Mouse (Mus musculus) mature B cell (primary cell): ENCODE data around the gene Gapdhs.
"Not testable (repeated sequence)": the region's sequence is repeated elsewhere in the genome, so short reads cannot be mapped to it uniquely, and the experiment has no call there.

Source experiments
- in situ Hi-C: fragments of 300-500 bp; cut with MboI; formaldehyde crosslinking; loops from 2 replicates; pipeline ENCODE4 v1.14.3; 2019

Gapdhs gene

DNA sequence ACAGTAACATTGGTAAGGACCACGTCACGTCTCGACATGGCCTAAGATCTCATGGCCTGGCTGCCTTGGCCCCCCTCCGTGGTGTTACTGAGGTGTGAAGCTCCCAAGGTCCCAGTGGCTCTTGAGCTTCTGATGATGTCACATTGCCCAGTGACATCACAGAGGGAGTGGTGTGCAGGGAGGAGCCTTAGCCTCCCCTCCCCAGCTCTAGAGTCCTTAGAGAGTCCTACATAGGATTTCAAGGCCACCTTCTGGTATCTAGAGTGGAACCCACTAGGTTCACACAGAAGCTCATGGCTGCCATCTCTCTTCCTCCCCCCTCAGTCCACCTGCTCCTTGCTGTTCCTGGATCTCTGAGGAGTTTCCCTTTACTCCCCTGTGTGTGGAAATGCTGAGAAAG, at the start of gene Gapdhs:
Gene Gapdhs (minus strand): TSS at position 65 of the 400 bp plus-strand sequence.
- in situ Hi-C loops: not testable (repeated sequence)

- in situ Hi-C loops: no loop called here
Observed at GRCm38 (mm10) chr7:30791921-30792320, 48.4 kb upstream of the Gapdhs start.

DNA sequence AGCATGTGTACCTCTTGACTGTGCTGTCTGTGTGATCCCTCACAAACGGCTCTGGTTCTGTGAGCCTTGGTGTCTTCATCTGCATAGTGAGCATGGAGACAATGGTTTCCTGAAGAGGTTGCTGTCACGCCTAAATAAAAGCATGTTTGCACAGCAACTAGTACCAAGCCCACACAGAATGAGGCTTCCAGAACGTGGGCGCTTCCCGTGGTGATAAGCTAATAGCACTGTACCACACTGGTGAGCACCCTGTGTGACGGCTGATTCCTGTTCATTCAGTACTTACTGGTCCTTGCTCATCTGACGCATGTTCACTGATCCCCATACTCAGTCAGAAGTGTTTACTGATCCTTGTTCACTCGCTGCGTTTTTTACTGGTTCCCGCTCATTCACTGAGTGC, 46.7 kb upstream of the Gapdhs start:
- in situ Hi-C loops: no loop called here

- in situ Hi-C loops: no loop called here
Observed at GRCm38 (mm10) chr7:30787377-30788022, 44.0 kb upstream of the Gapdhs start, which contains the start of gene Krtdap. Gene Krtdap (plus strand): TSS chr7:30787896.

DNA sequence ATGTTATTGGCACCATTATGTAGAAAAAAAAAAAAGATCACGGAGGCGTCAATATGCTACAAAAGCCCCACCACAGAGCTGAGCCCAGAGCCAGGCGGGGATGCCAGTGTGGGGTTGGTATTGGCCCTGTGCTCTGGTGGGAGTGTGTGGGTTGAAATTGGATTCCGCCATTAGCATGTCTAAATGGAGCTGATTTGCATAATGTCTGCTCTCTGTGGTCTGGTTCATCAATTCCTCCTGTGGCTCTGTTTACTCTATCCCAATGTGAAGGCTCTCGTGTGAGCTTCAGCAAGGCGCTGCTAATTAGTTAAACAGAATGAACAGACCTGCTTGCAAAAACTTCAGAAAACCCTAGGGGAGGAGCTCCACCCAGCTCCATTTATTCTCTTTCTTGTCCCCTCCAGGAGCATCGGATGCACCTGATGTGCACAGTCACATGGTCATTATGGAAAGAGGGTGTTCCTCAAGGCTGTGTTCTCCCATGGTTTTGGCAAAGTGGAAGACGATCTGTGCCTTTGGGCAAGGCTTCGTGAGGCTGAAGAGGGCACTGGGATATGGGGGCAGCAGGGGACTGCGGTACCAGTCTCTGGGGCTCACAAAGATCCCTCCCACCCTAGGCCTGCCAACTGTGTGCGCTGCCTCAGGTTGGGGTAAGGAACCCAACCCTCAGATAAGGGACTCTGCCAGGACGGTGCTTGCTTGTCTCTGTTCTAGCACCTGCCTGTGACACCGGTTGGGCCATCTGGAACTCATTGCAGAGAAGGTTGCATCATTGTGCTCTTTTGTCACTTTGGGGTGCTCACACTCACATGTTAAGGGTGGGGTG, 42.5 kb upstream of the Gapdhs start:
- in situ Hi-C loops: no loop called here

DNA sequence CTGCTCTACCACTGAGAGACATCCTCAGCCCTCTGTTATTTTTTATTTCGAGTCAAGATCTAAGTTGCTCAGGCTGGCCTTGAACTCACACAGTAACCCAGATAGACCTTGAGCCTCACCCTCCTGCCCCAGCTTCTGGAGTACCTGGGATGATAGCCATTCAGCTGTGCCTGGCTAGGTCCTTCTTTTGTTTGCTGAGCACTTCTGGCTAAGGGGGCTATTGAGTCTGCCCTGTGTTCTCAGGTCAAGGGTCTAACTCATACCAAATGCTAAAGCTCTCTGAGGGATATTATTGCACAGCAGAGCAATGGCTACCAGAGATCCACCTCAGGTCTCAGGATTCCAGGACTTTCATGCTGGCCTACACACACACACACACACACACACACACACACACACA, 41.7 kb upstream of the Gapdhs start:
- in situ Hi-C loops: no loop called here

DNA sequence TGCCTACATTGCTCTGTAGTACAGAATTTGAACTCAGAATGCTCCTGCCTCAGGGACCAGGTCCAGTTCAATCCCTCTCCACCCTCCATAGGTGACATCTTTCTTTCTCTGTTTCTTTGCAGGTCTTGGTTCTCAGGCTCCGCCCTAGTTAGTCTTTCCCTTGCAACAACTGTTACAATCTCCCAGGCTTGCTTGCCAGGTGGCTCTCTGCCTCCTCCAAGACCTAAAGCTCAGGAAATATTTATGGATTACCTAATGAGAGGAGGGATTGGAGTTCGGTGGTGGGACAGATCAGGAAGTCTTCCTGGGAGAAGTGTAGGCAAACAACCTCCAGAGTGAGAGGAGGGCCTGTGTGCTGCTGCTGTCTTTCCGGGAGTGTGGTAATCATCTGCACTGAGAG, 39.2 kb upstream of the Gapdhs start:
- in situ Hi-C loops: no loop called here

GRCm38 (mm10) chr7:30781792-30782191, 38.3 kb upstream of the Gapdhs start:
- in situ Hi-C loops: no loop called here

DNA sequence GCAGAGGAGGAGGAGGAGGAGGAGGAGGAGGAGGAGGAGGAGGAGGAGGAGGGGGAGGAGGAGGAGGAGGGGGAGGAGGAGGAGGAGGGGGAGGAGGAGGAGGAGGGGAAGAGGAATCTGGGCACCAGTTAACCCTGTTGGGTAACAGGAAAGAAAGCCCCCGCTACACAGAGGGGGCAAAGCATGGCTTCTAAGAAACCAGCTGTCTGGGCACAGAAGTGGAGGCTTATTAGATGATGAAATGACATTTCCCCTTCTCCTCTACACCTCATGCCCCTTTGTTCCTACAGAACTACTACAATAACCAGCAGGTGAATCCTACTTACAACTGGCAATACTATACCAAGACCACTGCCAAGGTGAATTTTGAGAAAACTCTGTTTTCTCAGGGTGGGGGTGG, 34.4 kb upstream of the Gapdhs start:
- in situ Hi-C loops: no loop called here

DNA sequence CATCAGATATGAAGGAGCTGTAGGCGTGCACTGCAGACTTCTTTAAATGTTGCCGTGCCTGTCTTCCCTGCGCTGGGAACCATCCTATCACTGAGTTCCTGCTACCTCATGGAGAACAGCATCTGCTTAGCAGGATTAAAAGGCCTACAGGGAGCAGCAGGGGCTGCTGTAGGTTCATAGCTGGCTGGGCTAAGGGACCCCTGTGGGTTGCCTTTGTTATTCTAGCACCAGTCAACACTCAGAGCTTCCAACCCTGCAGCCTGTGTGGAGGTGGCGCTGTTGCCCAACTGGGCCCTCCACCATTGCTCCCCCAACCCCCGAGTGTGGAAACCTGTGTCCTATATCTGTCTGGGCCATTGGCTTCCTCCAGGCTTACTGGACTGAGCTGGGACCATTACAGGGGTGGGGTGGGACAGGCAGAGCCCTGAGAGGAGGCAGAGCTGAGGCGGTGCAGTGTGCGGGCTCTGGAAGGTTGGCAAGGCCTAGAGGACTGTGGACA, 33.6 kb upstream of the Gapdhs start:
- in situ Hi-C loops: no loop called here

DNA sequence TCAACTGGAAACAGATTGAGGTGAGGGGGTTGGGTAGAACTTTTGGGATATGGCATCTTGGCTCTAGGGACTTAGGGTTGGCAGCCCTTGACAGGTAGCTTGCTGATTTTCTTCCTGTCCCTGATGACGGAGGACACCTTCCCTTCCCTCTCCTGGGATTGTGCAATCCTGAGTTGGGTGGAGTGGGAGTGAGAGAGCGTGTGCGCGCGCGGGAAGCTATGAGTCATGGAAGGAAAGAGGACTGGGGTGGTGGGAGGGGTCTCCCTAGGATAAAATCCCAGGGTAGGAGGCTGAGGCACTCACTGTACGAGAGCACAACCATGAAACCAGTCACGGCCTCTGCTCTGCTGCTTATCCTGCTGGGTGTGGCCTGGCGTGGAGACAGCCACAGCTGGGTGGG, 32.6 kb upstream of the Gapdhs start:
- in situ Hi-C loops: no loop called here

DNA sequence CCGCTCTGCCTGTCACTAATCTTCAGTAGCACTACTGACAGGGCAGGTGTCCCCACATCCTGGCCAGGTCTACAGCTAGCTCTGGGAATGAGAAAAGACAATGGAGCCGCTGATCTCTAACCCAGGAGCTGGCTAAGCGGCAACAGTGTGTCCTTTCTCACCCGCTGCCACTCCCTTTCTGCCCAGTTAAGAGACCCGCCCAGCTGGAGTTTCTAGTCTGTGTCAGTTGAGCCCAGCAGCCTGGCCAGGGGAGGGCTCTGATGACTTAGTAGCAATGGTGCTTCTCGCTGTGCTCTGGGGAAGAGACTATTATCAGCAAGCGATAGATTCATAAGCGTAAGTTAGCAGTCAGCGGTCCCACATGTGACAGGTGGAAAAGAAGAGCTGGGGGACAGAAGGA, 25.8 kb upstream of the Gapdhs start:
- in situ Hi-C loops: no loop called here

- in situ Hi-C loops: no loop called here
Observed at GRCm38 (mm10) chr7:30766408-30766807, 22.9 kb upstream of the Gapdhs start.

DNA sequence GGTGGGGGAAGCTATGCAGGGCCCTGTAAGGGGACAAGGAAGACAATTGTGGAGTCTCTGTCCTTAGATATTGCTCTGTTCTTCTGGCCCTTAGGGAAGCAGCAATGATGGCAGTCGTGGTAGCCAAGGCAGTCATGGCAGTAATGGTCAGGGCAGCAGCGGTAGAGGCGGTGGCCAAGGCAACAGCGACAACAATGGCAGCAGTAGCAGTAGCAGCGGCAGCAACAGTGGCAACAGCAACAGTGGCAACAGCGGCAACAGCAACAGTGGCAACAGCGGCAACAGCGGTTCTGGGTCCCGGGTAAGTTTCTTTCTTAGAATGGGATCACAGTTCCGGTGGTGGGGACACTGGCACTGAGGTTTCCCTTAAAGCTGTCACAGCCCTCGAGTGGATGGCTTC, 21.7 kb upstream of the Gapdhs start:
- in situ Hi-C loops: no loop called here

GRCm38 (mm10) chr7:30763456-30763855, 20.0 kb upstream of the Gapdhs start, which contains the start of gene Dmkn:
Gene Dmkn (plus strand): TSS chr7:30763756.
- in situ Hi-C loops: no loop called here

DNA sequence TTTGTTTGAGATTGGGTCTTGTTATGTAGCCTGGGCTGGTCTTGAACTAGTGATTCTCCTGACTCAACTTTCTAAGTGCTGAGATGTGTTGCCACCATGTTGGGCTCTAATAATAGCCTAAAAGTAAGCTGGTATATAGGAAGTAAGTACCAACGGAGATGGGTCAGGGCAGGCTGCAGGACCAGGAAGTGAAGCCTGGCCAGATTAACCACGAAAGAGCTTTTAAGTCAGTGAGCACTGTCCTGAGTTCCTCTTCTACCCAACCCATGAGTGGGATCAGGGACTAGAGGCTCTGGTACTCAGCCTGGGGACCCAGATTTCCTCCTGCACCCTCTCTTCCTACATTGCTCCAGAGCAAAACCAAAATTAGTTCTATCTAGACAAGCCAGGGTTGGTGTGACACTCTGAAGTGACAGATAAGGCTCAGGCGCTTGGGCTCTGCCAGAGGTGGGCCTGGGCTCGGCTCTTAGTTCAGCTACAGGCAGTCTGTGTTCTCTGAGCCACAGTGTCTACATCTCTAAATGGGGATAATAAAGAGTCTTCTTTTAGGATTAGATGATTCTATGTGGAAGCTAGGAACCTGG, 18.4 kb upstream of the Gapdhs start:
- in situ Hi-C loops: no loop called here

DNA sequence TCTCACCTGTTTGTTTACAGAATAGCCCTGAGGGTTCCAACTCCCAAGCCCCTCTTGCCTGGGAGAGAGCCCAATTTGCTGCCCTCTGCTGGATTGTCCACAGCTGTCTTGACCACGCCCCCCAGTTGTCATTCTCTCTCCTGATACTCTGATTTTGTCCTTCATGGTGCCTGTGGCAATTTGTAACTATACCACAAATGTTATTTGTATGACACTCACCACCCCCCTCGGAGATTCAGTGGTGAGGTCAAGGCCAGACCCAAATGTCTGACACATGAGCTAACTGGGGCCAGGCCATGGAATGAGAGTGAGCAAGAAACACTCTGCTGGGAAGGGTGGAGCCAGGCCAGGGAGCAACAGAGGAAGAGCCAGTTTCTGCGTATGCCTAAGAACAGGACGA, 15.4 kb upstream of the Gapdhs start:
- in situ Hi-C loops: no loop called here

DNA sequence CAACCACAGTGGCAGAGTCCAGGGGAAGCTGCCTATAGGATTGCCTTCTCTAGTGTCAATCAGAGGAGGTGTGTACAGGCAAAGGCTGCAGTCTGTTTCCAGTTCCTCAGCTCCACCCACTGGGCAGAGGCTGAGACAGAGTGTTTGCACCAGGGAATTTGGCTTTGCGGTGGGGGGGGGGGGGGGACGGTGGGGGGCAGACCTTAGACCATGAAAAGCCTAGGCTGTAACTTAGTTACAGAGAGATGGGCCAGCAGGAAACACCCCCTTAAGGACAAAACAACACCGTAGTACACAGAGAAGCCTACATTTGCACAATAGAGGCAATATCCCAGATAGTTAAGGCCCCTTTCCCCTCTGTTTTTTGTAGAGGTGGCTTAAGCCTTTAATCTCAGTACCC, 13.5 kb upstream of the Gapdhs start:
- in situ Hi-C loops: no loop called here

- in situ Hi-C loops: no loop called here
Observed at GRCm38 (mm10) chr7:30751086-30751669, 7.7 kb upstream of the Gapdhs start, which contains the start of gene Sbsn. Gene Sbsn (plus strand): TSS chr7:30751471.

DNA sequence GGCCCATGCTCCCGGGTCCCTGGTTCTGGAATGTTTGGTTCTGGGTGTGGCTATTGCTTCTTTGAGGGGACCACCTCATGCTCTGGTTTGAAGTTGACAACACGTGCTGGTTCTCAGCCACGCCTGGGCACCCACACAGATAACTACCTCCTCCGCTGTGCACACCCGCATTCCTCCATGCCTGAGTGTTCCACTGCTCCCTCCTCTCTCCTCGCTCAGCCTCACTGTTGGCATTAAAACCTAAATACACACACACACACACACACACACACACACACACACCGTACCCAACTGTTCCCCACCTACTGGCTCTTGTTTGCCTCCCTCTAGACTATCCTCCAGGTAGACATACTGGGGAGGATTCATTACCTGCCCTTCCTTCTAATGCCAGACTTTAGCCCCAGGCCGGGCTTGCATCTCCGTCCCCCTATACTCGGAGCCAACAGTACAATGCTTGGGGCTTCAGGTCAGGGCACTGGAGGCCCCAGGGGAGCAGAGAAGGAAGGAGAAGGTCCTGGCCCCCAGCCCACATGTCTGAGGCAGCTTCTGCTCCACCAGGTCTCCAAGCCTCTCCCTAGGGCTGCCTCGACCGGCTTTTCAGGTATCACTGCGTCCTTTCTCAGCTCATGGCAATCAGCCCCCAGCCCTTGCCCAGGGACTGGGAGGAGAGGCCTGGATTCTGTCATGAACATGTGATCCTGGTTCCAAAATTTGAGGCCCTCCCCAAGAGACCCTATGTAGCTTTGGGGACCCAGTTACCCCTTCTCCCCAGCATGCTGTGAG, 6.5 kb upstream of the Gapdhs start:
- in situ Hi-C loops: no loop called here

DNA sequence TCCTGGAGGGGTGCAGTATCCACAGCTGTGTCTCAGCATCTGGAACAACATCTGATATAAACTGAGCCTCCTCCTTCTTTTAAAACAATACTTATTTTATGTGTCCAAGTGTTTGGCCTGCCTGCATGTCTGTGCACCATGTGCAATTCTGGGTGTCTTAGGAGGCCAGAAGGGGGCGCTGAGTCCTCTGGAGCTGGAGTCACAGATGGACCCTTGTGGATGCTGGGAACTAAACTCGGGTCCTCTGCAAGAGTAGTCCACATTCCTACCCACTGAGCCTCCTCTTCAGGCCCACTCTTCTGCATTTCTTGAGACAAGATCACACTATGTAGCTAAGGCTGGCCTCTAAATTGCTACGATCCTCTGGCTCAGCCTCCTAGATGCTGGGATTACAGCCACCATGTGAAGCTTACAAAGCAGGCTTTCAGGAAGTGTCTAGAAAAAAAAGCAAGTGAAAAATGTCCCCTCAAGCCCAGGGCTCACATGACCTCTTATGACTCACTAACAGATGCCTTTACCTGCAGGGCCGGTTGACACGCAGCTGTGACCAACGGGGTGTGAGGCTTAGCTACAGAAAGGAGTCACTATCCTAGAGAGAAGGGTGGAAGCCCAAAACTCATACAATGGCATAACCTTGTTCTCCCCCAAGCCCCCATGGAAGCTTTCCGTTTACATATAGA, 4.2 kb upstream of the Gapdhs start:
- in situ Hi-C loops: no loop called here
